Mouse (Mus musculus) heart, adult 2 months (tissue): ENCODE results near the gene Mia.

Experiments
- CTCF ChIP-seq: fragments of 200-600 bp; IDR thresholded peaks from 2 replicates; pipeline ENCODE4 v1.8.1; 2022; ENCODE audit warnings: antibody characterized with exemption, mild to moderate bottlenecking, moderate library complexity
- EP300 ChIP-seq: fragments of 200-500 bp; IDR thresholded peaks from 2 replicates; pipeline ENCODE4 v1.6.1; 2011; ENCODE audit warnings: low read depth, low read length, control low read depth; ENCODE audit not compliant: insufficient read depth

- TF ChIP-seq CTCF (no peak), EP300 (no peak)
Measured at GRCm38 (mm10) chr7:27193731-27194130, 12.8 kb upstream of the Mia start.
